Mouse (Mus musculus): ENCODE results near the gene Daxx.
"Not testable (repeated sequence)": the region's sequence is repeated elsewhere in the genome, so short reads cannot be mapped to it uniquely, and the experiment has no call there.

- TF ChIP-seq POLR2A (IDR thresholded peaks at IDR 0.05; ENCODE audit: low read depth, low read length); CTCF (IDR thresholded peaks at IDR 0.05; ENCODE audit: extremely low read depth, insufficient read depth, insufficient read length, insufficient replicate concordance): not testable (repeated sequence)
Measured at GRCm38 (mm10) chr17:33893011-33893410, 16.2 kb upstream of the Daxx start.
